Mouse (Mus musculus) ES-E14 (cell line): ENCODE data around the gene Prr15l. TPM values are rescaled to one million over a fixed set of nuclear protein-coding genes. Genes with fewer than 3 reads are reported as not detected.

Experiments
- DNase-seq: peaks from one replicate; pipeline ENCODE4 v3.0.0-alpha.2; 2013; ENCODE audit warnings: low read depth, low spot score
- H3K27ac ChIP-seq: 2 replicates; pipeline ENCODE4 v1.5.1; 2012; ENCODE audit warnings: low read depth, mild to moderate bottlenecking, low read length, moderate library complexity, mixed read lengths; ENCODE audit not compliant: poor library complexity, insufficient read depth, severe bottlenecking
- H3K36me3 ChIP-seq: 2 replicates; pipeline ENCODE4 v1.6.1; 2012; ENCODE audit warnings: mild to moderate bottlenecking, low read length, moderate library complexity, mixed read lengths; ENCODE audit not compliant: control insufficient read depth, poor library complexity, insufficient read depth, severe bottlenecking
- H3K4me1 ChIP-seq, 2 experiments: fragments of 150-350 bp in 1 of 2; sonication (generic) in 1 of 2; 2 replicates each; pipeline ENCODE4 v1.6.1; 2012; ENCODE audit warnings: low read length in 2 of 2, mild to moderate bottlenecking in 1 of 2, mixed read lengths in 1 of 2; ENCODE audit not compliant: control insufficient read depth in 2 of 2, insufficient read depth in 2 of 2, poor library complexity in 1 of 2
- H3K4me3 ChIP-seq, 2 experiments: fragments of 150-350 bp in 1 of 2; sonication (generic) in 1 of 2; 2 replicates each; pipeline ENCODE4 v1.5.1; 2012; ENCODE audit warnings: low read length in 2 of 2, low read depth in 1 of 2, mild to moderate bottlenecking in 1 of 2, mixed read lengths in 1 of 2; ENCODE audit not compliant: insufficient read depth in 1 of 2, poor library complexity in 1 of 2, severe bottlenecking in 1 of 2
- H3K9ac ChIP-seq: 2 replicates; pipeline ENCODE4 v1.6.1; 2012; ENCODE audit warnings: low read depth, mild to moderate bottlenecking, low read length, mixed read lengths; ENCODE audit not compliant: poor library complexity, insufficient read depth, severe bottlenecking
- H3K9me3 ChIP-seq: fragments of 150-350 bp; sonication (generic); 2 replicates; pipeline ENCODE4 v1.6.1; 2012; ENCODE audit warnings: low read depth, mild to moderate bottlenecking, low read length; ENCODE audit not compliant: control insufficient read depth, insufficient read depth
- CHD2 ChIP-seq: IDR thresholded peaks from 2 replicates; pipeline ENCODE4 v1.6.1; 2014; ENCODE audit warnings: mild to moderate bottlenecking, low read depth, low read length, inconsistent platforms
- HCFC1 ChIP-seq: IDR thresholded peaks from 2 replicates; pipeline ENCODE4 v1.6.1; 2012; ENCODE audit warnings: low read length, inconsistent platforms, borderline replicate concordance; ENCODE audit not compliant: insufficient read depth
- MAFK ChIP-seq: IDR thresholded peaks from 2 replicates; pipeline ENCODE4 v1.6.1; 2014; ENCODE audit warnings: mild to moderate bottlenecking, low read depth, low read length, inconsistent platforms; ENCODE audit not compliant: insufficient read depth
- ZC3H11A ChIP-seq: IDR thresholded peaks from 2 replicates; pipeline ENCODE4 v1.6.1; 2012; ENCODE audit warnings: low read depth, mild to moderate bottlenecking, inconsistent platforms, low read length, borderline replicate concordance
- ZNF384 ChIP-seq: IDR thresholded peaks from 2 replicates; pipeline ENCODE4 v1.6.1; 2012; ENCODE audit warnings: low read depth, low read length, inconsistent platforms
- in situ Hi-C, 2 experiments: fragments of 600-800 bp; cut with MboI; formaldehyde crosslinking; loops; one replicate each; pipeline ENCODE4 v1.15.1; 2025; ENCODE audit warnings: low sequenced_read_pairs in 2 of 2, inconsistent platforms in 1 of 2; ENCODE audit not compliant: unreplicated experiment in 2 of 2
- total RNA-seq: library from RNA; depleted of rRNA; stranded (reverse); fragments of 300-350 nt; gene quantifications from 2 replicates; pipeline ENCODE4 v1.2.3, GENCODE M21; 2012

The Prr15l gene
- total RNA-seq, 1 experiment: 0.67 TPM

GRCm38 (mm10) chr11:96969746-96970145 is 41.8 kb downstream of the Prr15l start:
- Histone ChIP-seq H3K9me3 (no peaks in the 10 kb centered on the region), H3K36me3 (peaks cover 5% of the 10 kb centered on the region; the same call in 1 of the 2 replicates), H3K27ac (no peak overlapping the region), H3K9ac (no peak overlapping the region), H3K4me3 (no peak overlapping the region), H3K4me1 (peaks cover 8 to 20% of the 10 kb centered on the region in 2 experiments)
- DNase-seq: no peak
- no peak for TF ChIP-seq HCFC1
- no peak for TF ChIP-seq ZNF384
- TF ChIP-seq CHD2: no peak
- no peak for TF ChIP-seq ZC3H11A
- no peak for TF ChIP-seq MAFK
- in situ Hi-C loops: no loop called here

- DNase-seq: no peak
- H3K36me3 ChIP-seq: peaks cover 4% of the 10 kb centered on the region; the same call in 1 of the 2 replicates
- H3K4me1 ChIP-seq: peaks cover 8 to 20% of the 10 kb centered on the region in 2 experiments
- H3K9ac ChIP-seq: no peak overlapping the region
- H3K9me3 ChIP-seq: no peaks in the 10 kb centered on the region
- H3K27ac ChIP-seq: no peak overlapping the region
- in situ Hi-C loops: no loop called here
- TF ChIP-seq HCFC1 (no peak), CHD2 (no peak), MAFK (no peak)
- no peak overlapping the region for H3K4me3 ChIP-seq
These were observed 42.4 kb downstream of the Prr15l start for GRCm38 (mm10) chr11:96970341-96970740.

GRCm38 (mm10) chr11:96972906-96973305 is 45.0 kb downstream of the Prr15l start:
- Histone ChIP-seq H3K4me1 (peaks cover 5 to 24% of the 10 kb centered on the region in 2 experiments), H3K36me3 (peaks cover 4% of the 10 kb centered on the region; the same call in 1 of the 2 replicates), H3K27ac (no peak overlapping the region), H3K9me3 (no peaks in the 10 kb centered on the region), H3K4me3 (no peak overlapping the region), H3K9ac (no peak overlapping the region)
- in situ Hi-C loops: no loop called here
- no peak for TF ChIP-seq ZC3H11A
- no peak for TF ChIP-seq MAFK
- TF ChIP-seq HCFC1: no peak
- TF ChIP-seq ZNF384: no peak
- TF ChIP-seq CHD2: no peak
- no peak for DNase-seq

GRCm38 (mm10) chr11:96973426-96973964 is 45.6 kb downstream of the Prr15l start:
- Histone ChIP-seq H3K36me3 (peaks cover 4% of the 10 kb centered on the region; the same call in 1 of the 2 replicates), H3K4me1 (peaks cover 5 to 21% of the 10 kb centered on the region in 2 experiments), H3K27ac (no peak overlapping the region), H3K9me3 (no peaks in the 10 kb centered on the region), H3K4me3 (no peak overlapping the region), H3K9ac (no peak overlapping the region)
- DNase-seq: no peak
- TF ChIP-seq ZC3H11A: no peak
- TF ChIP-seq ZNF384: no peak
- TF ChIP-seq MAFK: no peak
- TF ChIP-seq HCFC1: no peak
- TF ChIP-seq CHD2: no peak
- in situ Hi-C loops: no loop called here

- in situ Hi-C loops: no loop called here
- Histone ChIP-seq H3K4me3 (no peak overlapping the region), H3K4me1 (peaks cover 7 to 22% of the 10 kb centered on the region in 2 experiments)
These were observed 46.9 kb downstream of the Prr15l start for GRCm38 (mm10) chr11:96974813-96975212.

More at GRCm38 (mm10) chr11:96974813-96975212, 46.9 kb downstream of the Prr15l start:
- no peak overlapping the region for H3K9ac ChIP-seq
- peaks cover 4% of the 10 kb centered on the region; the same call in 1 of the 2 replicates for H3K36me3 ChIP-seq
- H3K27ac ChIP-seq: no peak overlapping the region
- no peaks in the 10 kb centered on the region for H3K9me3 ChIP-seq
- TF ChIP-seq MAFK (no peak), ZNF384 (no peak), ZC3H11A (no peak), CHD2 (no peak), HCFC1 (no peak)
- no peak for DNase-seq
